Mouse (Mus musculus) thymus, adult 2 months (tissue): Measurements from ENCODE around the gene Wfdc21. TPM values are rescaled to one million over a fixed set of nuclear protein-coding genes. Genes with fewer than 3 reads are reported as not detected.

Source experiments
- DNase-seq: peaks from one replicate; pipeline ENCODE4 v3.0.0; 2021
- H3K27ac ChIP-seq: fragments of 200-500 bp; 2 replicates; pipeline ENCODE4 v1.5.1; 2012; ENCODE audit warnings: low read length, control low read depth; ENCODE audit not compliant: control insufficient read depth, insufficient read depth
- H3K27me3 ChIP-seq: fragments of 200-500 bp; 2 replicates; pipeline ENCODE4 v1.6.1; 2012; ENCODE audit warnings: mild to moderate bottlenecking, low read length, moderate library complexity, mixed read lengths; ENCODE audit not compliant: control insufficient read depth, insufficient read depth
- H3K36me3 ChIP-seq: fragments of 200-500 bp; 2 replicates; pipeline ENCODE4 v1.6.1; 2012; ENCODE audit warnings: mild to moderate bottlenecking, low read length, moderate library complexity; ENCODE audit not compliant: control insufficient read depth, insufficient read depth
- H3K4me1 ChIP-seq: fragments of 200-500 bp; replicated peaks from 2 replicates; pipeline ENCODE4 v1.6.1; 2012; ENCODE audit warnings: low read length; ENCODE audit not compliant: control insufficient read depth, insufficient read depth
- H3K4me3 ChIP-seq: fragments of 200-500 bp; 2 replicates; pipeline ENCODE4 v1.5.1; 2012; ENCODE audit warnings: mild to moderate bottlenecking, low read length, control low read depth, moderate library complexity; ENCODE audit not compliant: control insufficient read depth, insufficient read depth
- CTCF ChIP-seq: fragments of 200-500 bp; IDR thresholded peaks from 2 replicates; pipeline ENCODE4 v1.5.1; 2012; ENCODE audit warnings: mild to moderate bottlenecking, control low read depth, low read length, moderate library complexity, borderline replicate concordance; ENCODE audit not compliant: control insufficient read depth, poor library complexity, insufficient read depth; ENCODE audit errors: extremely low read depth
- POLR2A ChIP-seq: fragments of 200-500 bp; IDR thresholded peaks from 2 replicates; pipeline ENCODE4 v1.6.1; 2012; ENCODE audit warnings: mild to moderate bottlenecking, low read length, control low read depth, moderate library complexity; ENCODE audit not compliant: control insufficient read depth, poor library complexity, insufficient read depth; ENCODE audit errors: extremely low read depth
- WGBS: fragments of 180-500 bp; shearing (Covaris S2); methylation state at CpG from one replicate; pipeline ENCODE4 v1.1.7; 2018; 5-methylcytosine and 5-hydroxymethylcytosine counted together
- polyA plus RNA-seq: library from polyadenylated mRNA; depleted of rRNA; stranded (reverse); fragments of >200 nt; gene quantifications from 2 replicates; pipeline ENCODE4 v1.2.3, GENCODE M21; 2012

Gene Wfdc21
- polyA plus RNA-seq, 1 experiment = 17.0 TPM

DNA sequence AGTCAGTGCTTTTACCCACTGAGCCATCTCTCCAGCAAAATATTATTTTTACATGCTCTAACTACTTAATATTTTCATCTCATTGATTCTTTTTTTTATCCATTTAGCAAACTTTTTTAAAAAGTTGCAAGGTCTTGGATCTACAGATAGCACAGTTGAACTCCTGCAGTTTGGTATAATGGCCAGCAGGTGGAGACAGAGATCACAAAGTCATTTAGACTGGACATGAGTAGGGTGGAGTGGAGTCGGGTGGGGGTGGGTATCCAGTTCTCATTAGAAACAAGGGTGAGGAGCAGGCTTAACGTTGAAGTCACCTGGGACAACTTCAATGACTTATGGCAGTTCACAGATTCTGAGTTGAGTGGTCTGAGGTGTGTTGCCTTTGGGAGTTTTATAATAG, 38.6 kb downstream of the Wfdc21 start:
- Histone ChIP-seq H3K4me3 (no peak overlapping the region), H3K4me1 (no peaks in the 10 kb centered on the region; the same call in 1 of the 2 replicates), H3K36me3 (peaks cover 27% of the 10 kb centered on the region), H3K27ac (no peak overlapping the region), H3K27me3 (no peaks in the 10 kb centered on the region)
- DNase-seq = peak; percentile 40
- TF ChIP-seq POLR2A (no peak), CTCF (no peak)
- 17% methylated on average over 2 of the region's 2 CpGs for WGBS

DNA sequence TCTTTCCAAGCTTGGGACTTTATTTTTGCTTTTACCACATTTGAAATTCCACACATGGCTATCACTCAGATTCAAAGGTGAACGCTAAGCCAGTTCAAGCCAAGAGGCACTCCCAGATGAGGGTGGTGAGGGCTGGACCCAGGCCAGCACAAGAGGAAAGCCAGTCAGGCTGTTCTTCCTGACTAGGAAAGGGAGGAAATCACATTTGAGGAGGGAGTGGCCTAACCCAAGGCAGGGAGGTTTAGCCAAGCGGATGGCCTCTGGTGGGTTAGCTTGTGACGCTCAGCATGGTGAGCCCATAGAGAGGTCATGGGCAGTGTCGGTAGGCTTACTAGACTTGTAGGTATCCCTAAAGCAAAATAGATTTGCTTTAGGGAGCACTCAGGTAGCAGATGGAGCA, 40.1 kb downstream of the Wfdc21 start:
- TF ChIP-seq CTCF = no peak
- no peak for TF ChIP-seq POLR2A
- H3K4me1 ChIP-seq = no peaks in the 10 kb centered on the region; the same call in 1 of the 2 replicates
- no peak overlapping the region for H3K4me3 ChIP-seq
- peaks cover 12% of the 10 kb centered on the region for H3K36me3 ChIP-seq
- no peak overlapping the region for H3K27ac ChIP-seq
- 85% methylated on average over 4 of the region's 4 CpGs for WGBS
- DNase-seq = no peak
- no peaks in the 10 kb centered on the region for H3K27me3 ChIP-seq

DNA sequence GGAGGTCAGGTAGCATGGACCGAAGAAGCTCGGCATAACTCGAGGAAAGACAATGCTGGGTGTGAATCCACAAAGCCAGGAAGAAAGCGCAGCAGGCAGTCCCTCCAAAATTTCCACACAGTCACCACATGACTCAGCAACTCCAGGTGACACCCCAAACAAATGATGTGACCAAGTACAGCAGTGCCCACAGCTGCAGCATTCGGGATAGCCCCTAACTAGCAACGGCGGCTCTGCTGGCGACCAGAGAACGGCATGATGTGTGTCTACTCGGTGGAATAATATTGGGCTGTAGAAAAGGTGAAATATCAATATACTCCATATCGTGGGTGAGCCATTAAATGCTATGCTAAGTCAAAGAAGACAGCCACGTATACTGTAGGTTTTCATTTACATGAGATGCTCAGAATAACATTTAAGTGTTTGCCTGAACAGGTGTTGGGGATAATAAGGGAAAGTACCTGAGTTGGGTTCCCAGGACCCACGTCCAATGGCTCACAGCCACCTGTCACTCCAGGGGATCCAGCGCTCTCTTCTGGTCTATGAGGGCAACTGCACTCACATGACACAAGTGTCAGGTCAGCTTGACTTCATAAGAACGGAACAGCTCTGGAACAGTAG, 40.8 kb downstream of the Wfdc21 start:
- Histone ChIP-seq H3K4me1 (no peaks in the 10 kb centered on the region; the same call in 1 of the 2 replicates), H3K4me3 (no peak overlapping the region), H3K27me3 (no peaks in the 10 kb centered on the region), H3K27ac (no peak overlapping the region), H3K36me3 (peaks cover 9% of the 10 kb centered on the region)
- DNase-seq = no peak
- WGBS = 87% methylated on average over 15 of the region's 15 CpGs
- TF ChIP-seq POLR2A (no peak), CTCF (no peak)

DNA sequence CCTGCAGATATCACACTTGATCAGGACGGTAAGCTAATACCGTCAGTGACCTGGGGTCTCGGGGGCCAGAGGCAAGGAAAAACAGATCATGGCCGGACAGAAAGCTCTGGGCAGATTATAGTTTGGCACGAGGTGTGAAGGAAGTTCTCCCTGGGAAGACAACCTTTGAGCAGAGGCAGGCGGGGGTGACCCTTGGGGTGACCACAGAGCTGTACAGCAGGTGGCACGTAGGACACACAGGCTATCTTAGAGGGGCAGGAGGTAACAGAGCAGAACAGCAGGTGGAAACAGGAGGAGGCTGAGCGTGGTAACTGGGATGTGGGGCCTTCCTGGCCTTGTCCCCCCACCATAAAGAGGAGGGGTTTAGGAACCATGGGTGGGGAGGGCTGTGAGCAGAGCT, 41.6 kb downstream of the Wfdc21 start:
- DNase-seq = no peak
- Histone ChIP-seq H3K4me3 (no peak overlapping the region), H3K4me1 (no peaks in the 10 kb centered on the region; the same call in 1 of the 2 replicates), H3K27me3 (no peaks in the 10 kb centered on the region), H3K27ac (no peak overlapping the region), H3K36me3 (peaks cover 1% of the 10 kb centered on the region; the same call in 1 of the 2 replicates)
- 84% methylated on average over 8 of the region's 8 CpGs for WGBS
- TF ChIP-seq CTCF (no peak), POLR2A (no peak)

DNA sequence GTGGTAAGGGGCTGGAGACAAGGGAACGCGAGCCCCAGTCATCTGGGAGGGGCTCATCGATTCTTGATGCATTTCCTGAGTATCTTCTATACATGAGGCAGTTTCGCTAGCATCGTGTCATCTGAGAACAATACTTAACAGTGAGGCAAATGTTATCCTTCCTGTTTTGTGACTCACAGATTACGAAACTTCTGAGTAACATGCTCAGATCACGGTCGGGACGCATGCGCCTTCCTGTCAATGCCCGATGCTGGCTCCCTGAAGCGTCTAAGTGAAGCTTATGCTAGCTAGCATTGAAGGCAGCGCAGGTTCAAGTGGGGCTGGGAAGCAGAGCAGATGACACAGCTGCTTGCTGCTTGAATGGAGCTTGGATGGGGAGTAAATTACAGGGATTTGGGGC, 42.5 kb downstream of the Wfdc21 start:
- no peak overlapping the region for H3K27ac ChIP-seq
- H3K27me3 ChIP-seq = no peaks in the 10 kb centered on the region
- no peaks in the 10 kb centered on the region; the same call in 1 of the 2 replicates for H3K4me1 ChIP-seq
- peak; percentile 19 for DNase-seq
- no peak for TF ChIP-seq POLR2A
- TF ChIP-seq CTCF = no peak
- H3K36me3 ChIP-seq = no peaks in the 10 kb centered on the region
- no peak overlapping the region for H3K4me3 ChIP-seq
- WGBS = 14% methylated on average over 13 of the region's 13 CpGs

DNA sequence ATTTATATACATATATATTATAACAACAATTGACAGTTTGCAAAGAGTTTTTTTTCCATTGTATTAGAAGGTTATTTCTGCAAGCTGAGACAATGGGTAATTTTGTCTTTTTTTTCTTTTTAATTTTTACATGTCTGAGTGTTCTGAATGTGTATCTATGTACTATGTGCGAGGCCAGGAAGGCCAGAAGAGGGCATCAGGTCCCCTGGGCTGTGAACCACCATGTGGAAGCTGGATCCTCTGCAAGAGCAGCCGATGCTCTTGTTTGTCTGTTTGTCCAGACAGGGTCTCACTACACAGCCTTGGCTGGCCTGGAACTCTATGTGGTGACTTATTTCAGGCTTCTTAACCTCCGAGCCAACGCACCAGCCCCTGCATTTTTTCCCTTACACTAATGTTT, 44.4 kb downstream of the Wfdc21 start:
- H3K27ac ChIP-seq = no peak overlapping the region
- no peaks in the 10 kb centered on the region; the same call in 1 of the 2 replicates for H3K4me1 ChIP-seq
- H3K36me3 ChIP-seq = no peaks in the 10 kb centered on the region
- TF ChIP-seq POLR2A (no peak), CTCF (no peak)
- H3K4me3 ChIP-seq = no peak overlapping the region
- 77% methylated on average over 4 of the region's 4 CpGs for WGBS
- H3K27me3 ChIP-seq = no peaks in the 10 kb centered on the region
- no peak for DNase-seq
